Mouse (Mus musculus) midbrain, embryonic 11.5 days (tissue): ENCODE measurements around the gene Hist1h4b. TPM values are rescaled to one million over a fixed set of nuclear protein-coding genes. Genes with fewer than 3 reads are reported as not detected.
"Not testable (repeated sequence)": the region's sequence is repeated elsewhere in the genome, so short reads cannot be mapped to it uniquely, and the experiment has no call there.

Source experiments
- ATAC-seq: fragments of 200-750 bp; cut with Nextera tagmentation; 2 replicates; pipeline ENCODE4 v1.8.0; 2017; ENCODE audit warnings: moderate TSS enrichment, moderate library complexity; ENCODE audit not compliant: low FRiP score
- DNase-seq: peaks from one replicate; pipeline ENCODE4 v3.0.0; 2015; ENCODE audit warnings: low spot score; ENCODE audit errors: missing footprints
- H3K27ac ChIP-seq: fragments of 300-500 bp; sonication (generic); 2 replicates; pipeline ENCODE4 v1.5.1; 2014; ENCODE audit warnings: low read depth, low read length
- H3K27me3 ChIP-seq: fragments of 300-500 bp; sonication (generic); 2 replicates; pipeline ENCODE4 v1.6.1; 2014; ENCODE audit warnings: mild to moderate bottlenecking, low read length, moderate library complexity, mixed read lengths; ENCODE audit not compliant: control insufficient read depth, insufficient read depth
- H3K36me3 ChIP-seq: fragments of 300-500 bp; sonication (generic); 2 replicates; pipeline ENCODE4 v1.6.1; 2014; ENCODE audit warnings: mild to moderate bottlenecking, low read length, moderate library complexity, mixed read lengths; ENCODE audit not compliant: control insufficient read depth, insufficient read depth
- H3K4me1 ChIP-seq: fragments of 300-500 bp; sonication (generic); 2 replicates; pipeline ENCODE4 v1.6.1; 2014; ENCODE audit warnings: low read length; ENCODE audit not compliant: control insufficient read depth, insufficient read depth
- H3K4me2 ChIP-seq: fragments of 300-500 bp; sonication (generic); 2 replicates; pipeline ENCODE4 v1.6.1; 2014; ENCODE audit warnings: mild to moderate bottlenecking, moderate library complexity
- H3K4me3 ChIP-seq: fragments of 300-500 bp; sonication (generic); 2 replicates; pipeline ENCODE4 v1.5.1; 2014; ENCODE audit warnings: low read depth, low read length
- H3K9ac ChIP-seq: fragments of 300-500 bp; sonication (generic); 2 replicates; pipeline ENCODE4 v1.6.1; 2014; ENCODE audit warnings: low read length
- H3K9me3 ChIP-seq: fragments of 300-500 bp; sonication (generic); 2 replicates; pipeline ENCODE4 v1.6.1; 2016; ENCODE audit warnings: low read length; ENCODE audit not compliant: control insufficient read depth
- WGBS: fragments of 180-500 bp; shearing (Covaris S2); extraction: QIAGEN DNeasy Blood & Tissue Kit; methylation state at CpG from one replicate; pipeline ENCODE4 v1.1.7; 2014; 5-methylcytosine and 5-hydroxymethylcytosine counted together
- polyA plus RNA-seq: library from polyadenylated mRNA; unstranded; fragments of >200 nt; fragmentation: Nextera tagmentation; extraction: Ambion mirVana; gene quantifications from 2 replicates; pipeline ENCODE4 v1.2.1, GENCODE M21; 2014

The Hist1h4b gene
- polyA plus RNA-seq, result 3.9 and 5.5 TPM in 2 replicates

GRCm38 (mm10) chr13:23756790-23757189 is at the start of gene Hist1h4b:
Gene Hist1h4b, plus strand, starts transcription at chr13:23757013.
- Histone ChIP-seq H3K4me1 (peaks cover 20% of the 10 kb centered on the region), H3K9me3 (no peaks in the 10 kb centered on the region), H3K4me3 (peak within 1 kb of the TSS; percentile 19), H3K4me2 (peak within 1 kb of the TSS; percentile 45), H3K36me3 (no peaks in the 10 kb centered on the region), H3K27me3 (no peaks in the 10 kb centered on the region), H3K9ac (peak within 1 kb of the TSS; percentile 71), H3K27ac (peak within 1 kb of the TSS; percentile 70)
- under 1% methylated on average over 11 of the region's 22 CpGs for WGBS
- DNase-seq (peak; percentile 99), ATAC-seq (peak; percentile 69)

DNA sequence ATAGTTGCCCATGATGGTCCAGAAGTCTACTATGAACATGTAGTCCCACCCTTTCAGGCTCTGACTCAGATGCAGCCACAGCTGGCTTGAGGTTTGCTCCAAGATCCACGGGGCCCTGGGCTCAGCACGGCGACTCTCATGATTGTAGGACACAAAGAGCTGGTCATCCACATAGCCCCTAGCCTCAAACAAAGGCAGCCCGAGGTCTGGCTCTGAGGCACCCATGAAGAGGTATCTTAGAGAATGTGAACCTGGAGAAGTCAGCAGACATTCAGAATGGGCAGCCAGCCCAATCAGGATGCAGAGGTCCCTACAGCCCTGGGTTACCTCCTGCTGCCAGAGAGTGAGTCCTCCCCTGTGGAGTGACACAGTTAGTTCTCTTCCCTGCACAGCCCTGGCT is 48.8 kb upstream of the Hist1h4b start:
- no peaks in the 10 kb centered on the region for H3K9me3 ChIP-seq
- no peaks in the 10 kb centered on the region for H3K36me3 ChIP-seq
- H3K4me1 ChIP-seq, result peaks cover 11% of the 10 kb centered on the region
- H3K27me3 ChIP-seq, result no peaks in the 10 kb centered on the region
- DNase-seq, result no peak
- no peak overlapping the region for H3K4me2 ChIP-seq
- no peak for ATAC-seq
- H3K9ac ChIP-seq, result no peak overlapping the region
- 87% methylated on average over 4 of the region's 4 CpGs for WGBS
- H3K4me3 ChIP-seq, result no peak overlapping the region
- no peak overlapping the region for H3K27ac ChIP-seq

DNA sequence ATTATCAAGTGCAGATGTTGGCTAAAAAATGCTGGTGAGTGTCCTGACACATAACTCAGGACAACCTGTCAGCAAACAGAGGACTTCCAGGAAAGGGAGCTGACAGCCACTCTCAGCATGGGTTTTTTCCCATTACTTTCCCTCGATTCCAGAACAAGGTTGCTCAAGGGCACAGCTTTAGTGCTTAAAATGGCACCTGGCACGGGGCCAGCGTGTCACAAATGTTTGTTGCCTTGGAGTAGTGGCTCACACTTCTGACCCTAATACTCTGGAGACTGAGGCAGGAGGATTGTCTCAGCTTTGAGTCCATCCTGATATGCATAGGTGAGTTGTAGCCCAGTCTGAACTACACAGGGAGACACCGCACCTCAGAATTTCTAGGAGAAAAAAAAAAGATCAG is 48.2 kb upstream of the Hist1h4b start:
- Histone ChIP-seq H3K9ac (no peak overlapping the region), H3K27me3 (no peaks in the 10 kb centered on the region), H3K4me1 (peaks cover 11% of the 10 kb centered on the region), H3K27ac (no peak overlapping the region), H3K4me2 (no peak overlapping the region), H3K36me3 (no peaks in the 10 kb centered on the region), H3K4me3 (no peak overlapping the region), H3K9me3 (no peaks in the 10 kb centered on the region)
- DNase-seq (no peak), ATAC-seq (no peak)
- 90% methylated on average over 4 of the region's 4 CpGs for WGBS

DNA sequence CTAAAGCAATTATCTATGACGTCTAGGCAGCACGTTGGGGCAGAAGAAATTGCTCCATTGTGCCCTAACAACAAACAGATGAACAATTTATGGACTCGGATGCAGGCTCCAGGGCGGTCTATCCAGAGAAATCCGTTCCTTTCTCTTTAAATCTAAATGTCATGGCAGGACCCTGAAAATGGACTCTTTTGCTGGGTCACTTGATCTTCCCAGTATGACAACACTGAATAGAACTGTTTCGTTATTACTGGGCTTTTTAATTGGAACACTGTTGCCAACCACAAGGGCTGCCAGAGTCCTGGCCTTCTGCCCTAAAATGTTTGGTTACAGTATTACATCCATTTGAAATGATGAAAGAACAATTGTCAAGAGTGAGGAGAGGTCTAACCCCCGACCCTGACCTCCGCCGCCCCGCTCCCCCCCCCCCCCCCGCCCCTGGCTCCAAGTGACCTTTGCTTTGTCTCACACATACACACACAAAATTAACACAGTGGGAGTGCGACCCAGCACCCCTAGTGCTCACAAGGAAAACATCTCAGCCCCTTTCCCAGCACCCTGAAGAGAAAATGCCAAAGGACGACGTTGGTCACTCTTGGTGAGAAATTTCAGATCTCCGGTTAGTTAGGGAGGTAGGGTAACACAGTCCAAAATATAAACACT is 47.0 kb upstream of the Hist1h4b start:
- WGBS, result 26% methylated on average over 12 of the region's 15 CpGs
- Histone ChIP-seq H3K4me1 (peaks cover 11% of the 10 kb centered on the region), H3K27me3 (no peaks in the 10 kb centered on the region), H3K9ac (peak overlapping the region; percentile 51), H3K4me3 (peak overlapping the region; percentile 22), H3K9me3 (no peaks in the 10 kb centered on the region), H3K36me3 (no peaks in the 10 kb centered on the region), H3K27ac (no peak overlapping the region; the same call in 1 of the 2 replicates), H3K4me2 (peak overlapping the region; percentile 51)
- no peak for DNase-seq
- ATAC-seq, result peak; percentile 44; the same call in 1 of the 2 replicates

- DNase-seq, result peak; percentile 95
- no peak within 1 kb of the TSS; the same call in 1 of the 2 replicates for H3K27ac ChIP-seq
- 9% methylated on average over 14 of the region's 17 CpGs for WGBS
Observed at GRCm38 (mm10) chr13:23710374-23711089, 46.3 kb upstream of the Hist1h4b start, which contains the start of gene Hfe. Gene Hfe, minus strand, starts transcription at chr13:23710854.

DNA sequence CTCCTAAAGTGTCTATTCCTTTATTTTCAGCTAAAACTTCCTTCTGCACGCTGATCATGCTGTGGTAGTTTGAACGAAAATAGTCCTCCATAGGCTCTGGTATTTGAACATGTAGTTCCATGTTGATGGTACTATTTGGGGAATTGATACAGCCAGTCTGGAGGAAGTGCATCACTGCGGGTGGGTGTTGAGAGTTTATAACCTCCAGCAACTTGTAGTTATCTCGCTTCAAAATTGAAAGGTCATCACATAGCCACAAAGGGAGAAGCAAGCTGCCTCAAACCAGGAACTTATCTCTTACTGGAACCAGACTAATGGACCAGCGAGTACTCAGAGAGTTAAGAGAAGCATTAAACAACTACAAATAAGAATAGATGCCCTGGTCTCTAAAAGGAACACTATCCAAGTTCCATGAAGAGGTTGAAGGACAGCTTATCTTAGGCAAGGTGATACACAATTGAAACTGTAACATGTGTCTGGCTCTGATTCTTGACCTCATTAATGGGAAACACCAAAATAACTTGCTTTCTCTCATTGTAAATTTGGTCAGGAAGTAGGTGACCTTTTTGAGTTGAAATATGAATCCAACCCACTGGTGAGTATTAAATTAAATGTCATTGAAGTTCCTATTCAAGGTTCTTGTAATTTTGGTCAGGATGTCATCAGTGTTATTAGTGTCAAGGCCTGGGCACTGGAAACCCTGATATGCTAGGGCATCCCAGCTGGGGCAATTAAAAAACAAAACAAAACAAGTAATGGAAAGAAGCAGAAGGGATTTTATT is 40.4 kb upstream of the Hist1h4b start:
- no peak for DNase-seq
- Histone ChIP-seq H3K4me1 (no peaks in the 10 kb centered on the region), H3K27me3 (no peaks in the 10 kb centered on the region), H3K9ac (no peak overlapping the region), H3K4me3 (no peak overlapping the region), H3K9me3 (no peaks in the 10 kb centered on the region), H3K27ac (no peak overlapping the region), H3K36me3 (no peaks in the 10 kb centered on the region), H3K4me2 (no peak overlapping the region)
- no peak for ATAC-seq
- WGBS, result 84% methylated on average over 5 of the region's 5 CpGs

More at GRCm38 (mm10) chr13:23710374-23711089, 46.3 kb upstream of the Hist1h4b start, which contains the start of gene Hfe:
- H3K4me1 ChIP-seq, result peaks cover 11% of the 10 kb centered on the region
- peak within 1 kb of the TSS; percentile 22 for H3K4me3 ChIP-seq
- peak; percentile 78 for ATAC-seq
- H3K9me3 ChIP-seq, result no peaks in the 10 kb centered on the region
- H3K9ac ChIP-seq, result peak within 1 kb of the TSS; percentile 51
- H3K4me2 ChIP-seq, result peak within 1 kb of the TSS; percentile 51
- H3K27me3 ChIP-seq, result no peaks in the 10 kb centered on the region
- H3K36me3 ChIP-seq, result no peaks in the 10 kb centered on the region

GRCm38 (mm10) chr13:23717176-23717575 is 39.6 kb upstream of the Hist1h4b start:
- no peaks in the 10 kb centered on the region for H3K4me1 ChIP-seq
- H3K36me3 ChIP-seq, result no peaks in the 10 kb centered on the region
- H3K4me2 ChIP-seq, result no peak overlapping the region
- no peak for ATAC-seq
- H3K9ac ChIP-seq, result no peak overlapping the region
- H3K27ac ChIP-seq, result no peak overlapping the region
- no peaks in the 10 kb centered on the region for H3K9me3 ChIP-seq
- no peak for DNase-seq
- WGBS, result 53% methylated on average over 11 of the region's 11 CpGs
- H3K27me3 ChIP-seq, result no peaks in the 10 kb centered on the region
- no peak overlapping the region for H3K4me3 ChIP-seq

- not testable (repeated sequence) for H3K9ac ChIP-seq, H3K9me3 ChIP-seq, H3K27me3 ChIP-seq, DNase-seq, H3K36me3 ChIP-seq, ATAC-seq, H3K4me1 ChIP-seq, H3K4me3 ChIP-seq, H3K4me2 ChIP-seq, H3K27ac ChIP-seq
- 12% methylated on average over 2 of the region's 2 CpGs for WGBS
Observed at GRCm38 (mm10) chr13:23717593-23718245, 39.1 kb upstream of the Hist1h4b start.
